Mouse (Mus musculus) left cerebral cortex, adult 9 months (tissue): ENCODE results near the gene Plekho2.

Source experiments
- DNase-seq, 2 experiments: peaks; one replicate each; pipeline ENCODE4 v3.0.0; 2022; ENCODE audit warnings: low spot score in 2 of 2

Gene Plekho2

DNA sequence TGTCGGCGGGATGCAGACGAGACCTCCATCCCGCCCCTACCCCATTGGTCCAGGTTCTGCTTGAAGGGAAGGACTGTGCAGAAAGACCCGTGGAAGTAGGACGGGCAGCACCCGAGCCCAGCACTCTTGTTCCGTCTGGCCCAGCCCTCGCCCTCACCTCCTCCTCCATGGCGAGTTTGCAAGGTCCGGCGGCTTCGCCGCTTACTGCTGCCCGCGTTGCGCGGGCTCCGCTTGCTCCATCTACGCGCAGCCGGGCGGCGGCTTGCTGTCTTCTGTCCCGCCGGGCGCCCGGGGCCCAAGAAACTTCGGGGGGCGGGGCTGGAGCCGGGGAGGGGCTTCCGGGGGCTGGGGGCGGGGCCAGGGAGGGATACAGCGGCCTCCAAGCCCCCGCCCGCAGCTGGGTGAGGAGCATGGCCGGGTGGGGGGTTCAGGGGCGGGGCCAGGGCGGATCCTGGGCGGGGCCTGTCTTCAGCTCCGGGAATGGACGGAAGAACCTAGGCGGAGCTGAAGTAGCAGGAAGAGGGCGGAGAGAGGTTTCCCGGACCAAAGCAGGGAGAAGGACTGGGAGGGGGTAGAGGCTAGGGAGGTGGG is at the start of gene Plekho2:
TSS of gene Plekho2 (minus strand) at position 260 of the 591 bp plus-strand sequence.
- peak; percentile 80 to 81 for DNase-seq

GRCm38 (mm10) chr9:65629025-65629766 is 49.4 kb upstream of the Plekho2 start, which contains the start of gene Rbpms2:
Rbpms2 (plus strand) TSS chr9:65629648.
- no peak for DNase-seq

GRCm38 (mm10) chr9:65624266-65624665 is 44.4 kb upstream of the Plekho2 start:
- no peak for DNase-seq

- no peak for DNase-seq
Observed at GRCm38 (mm10) chr9:65622826-65623225, 43.0 kb upstream of the Plekho2 start.

GRCm38 (mm10) chr9:65621666-65622065 is 41.8 kb upstream of the Plekho2 start:
- no peak for DNase-seq

DNA sequence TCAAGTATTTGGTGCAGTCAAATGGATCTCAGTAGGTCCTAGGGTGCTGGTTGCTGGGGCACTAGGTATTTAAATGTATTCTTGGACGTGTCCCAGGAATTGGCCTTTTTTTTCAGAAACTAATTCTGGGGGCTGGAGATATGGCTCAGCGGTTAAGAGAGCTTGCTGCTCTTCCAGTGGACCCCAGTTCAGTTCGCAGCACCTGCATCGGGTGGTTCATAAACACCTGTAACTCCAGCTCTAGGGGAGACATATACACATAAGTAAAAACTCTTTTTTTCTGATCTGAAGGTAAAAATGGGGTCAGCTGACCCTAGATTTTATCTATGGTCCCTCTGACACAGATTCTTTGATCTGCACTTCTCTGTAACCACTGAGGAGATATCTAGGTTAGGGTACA is 41.4 kb upstream of the Plekho2 start:
- no peak for DNase-seq

DNA sequence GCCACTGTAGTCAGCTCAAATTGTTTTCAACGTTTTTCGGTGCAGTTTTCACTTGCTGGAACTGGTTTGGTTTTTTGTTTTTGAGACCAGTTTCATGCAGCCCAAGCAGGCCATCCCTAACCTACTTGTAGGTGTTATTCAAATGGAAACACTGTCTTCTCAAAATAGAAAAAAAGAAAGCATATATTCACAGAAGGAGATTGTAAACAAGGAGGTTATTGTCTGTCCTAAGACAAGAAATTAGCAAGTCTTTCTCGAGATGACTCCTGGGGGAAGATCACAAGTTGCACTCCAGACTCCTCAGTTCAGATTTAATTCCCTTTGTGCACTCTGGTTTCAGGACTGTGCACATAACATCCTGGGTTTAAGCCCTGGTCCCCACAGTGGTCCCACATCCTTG is 39.5 kb upstream of the Plekho2 start:
- DNase-seq, result no peak

DNA sequence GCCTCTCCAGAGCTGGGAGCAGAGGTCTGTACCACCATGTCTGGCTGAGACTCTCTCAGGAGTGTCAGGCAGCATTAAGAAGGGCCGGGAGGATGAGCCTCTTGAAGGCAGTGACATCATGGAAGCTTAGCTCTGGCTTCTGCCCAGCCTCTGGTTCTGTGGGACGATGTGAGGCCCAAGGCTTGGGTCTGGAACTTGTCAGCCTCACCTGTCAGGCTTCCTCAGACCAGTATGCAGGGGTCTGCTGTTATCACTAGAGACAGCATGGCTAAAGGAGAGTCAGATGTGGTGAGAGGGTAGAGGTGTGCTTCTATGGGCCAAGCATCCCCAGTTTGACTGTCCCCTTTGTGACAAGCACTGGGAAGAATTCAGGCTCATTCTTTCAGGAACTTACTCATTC is 33.3 kb upstream of the Plekho2 start:
- DNase-seq, result no peak

DNA sequence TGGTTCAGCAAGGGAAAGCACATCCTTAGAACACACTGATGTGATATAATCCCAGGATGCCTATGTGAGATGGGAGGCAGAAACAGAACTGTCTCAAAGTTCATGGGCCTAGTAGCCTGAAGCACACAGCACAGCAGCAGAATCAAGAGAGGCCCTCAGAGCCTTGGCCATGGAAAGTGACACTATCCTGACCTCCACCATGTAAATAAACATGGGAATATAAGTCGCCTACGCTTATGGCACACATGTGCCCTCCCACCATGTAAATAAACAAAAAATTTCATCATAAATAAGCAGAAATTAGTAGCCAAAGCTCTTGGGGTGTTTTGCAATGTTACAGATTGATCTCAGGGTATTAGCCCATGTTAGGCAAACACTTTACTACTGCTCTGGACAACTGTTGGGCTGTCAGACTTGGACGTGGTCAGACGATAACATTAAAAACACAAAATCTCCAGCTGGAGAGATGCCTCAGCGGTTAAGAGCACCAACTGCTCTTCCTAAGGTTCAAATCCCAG is 32.2 kb upstream of the Plekho2 start:
- no peak for DNase-seq

DNA sequence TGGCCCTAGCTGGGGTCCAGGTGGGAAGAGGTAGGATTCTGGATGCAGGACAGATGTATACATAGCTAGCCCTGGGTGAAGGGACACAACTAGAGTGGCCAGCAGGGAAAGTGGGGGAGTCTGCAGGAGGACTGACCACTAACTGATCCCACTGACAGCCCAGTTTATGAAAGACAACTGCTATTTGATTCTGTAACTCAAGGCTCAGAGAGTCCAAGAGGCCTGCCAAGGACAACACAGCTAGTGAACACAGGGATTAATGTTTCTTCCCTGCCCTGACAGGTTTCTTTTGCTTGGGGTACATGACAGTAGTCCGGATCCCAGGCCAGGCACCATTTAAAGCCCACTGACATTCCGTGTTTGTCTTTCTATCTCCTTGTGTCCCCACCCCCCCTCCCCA is 27.3 kb upstream of the Plekho2 start:
- no peak for DNase-seq

GRCm38 (mm10) chr9:65606321-65607109 is 26.7 kb upstream of the Plekho2 start:
- DNase-seq, result no peak

DNA sequence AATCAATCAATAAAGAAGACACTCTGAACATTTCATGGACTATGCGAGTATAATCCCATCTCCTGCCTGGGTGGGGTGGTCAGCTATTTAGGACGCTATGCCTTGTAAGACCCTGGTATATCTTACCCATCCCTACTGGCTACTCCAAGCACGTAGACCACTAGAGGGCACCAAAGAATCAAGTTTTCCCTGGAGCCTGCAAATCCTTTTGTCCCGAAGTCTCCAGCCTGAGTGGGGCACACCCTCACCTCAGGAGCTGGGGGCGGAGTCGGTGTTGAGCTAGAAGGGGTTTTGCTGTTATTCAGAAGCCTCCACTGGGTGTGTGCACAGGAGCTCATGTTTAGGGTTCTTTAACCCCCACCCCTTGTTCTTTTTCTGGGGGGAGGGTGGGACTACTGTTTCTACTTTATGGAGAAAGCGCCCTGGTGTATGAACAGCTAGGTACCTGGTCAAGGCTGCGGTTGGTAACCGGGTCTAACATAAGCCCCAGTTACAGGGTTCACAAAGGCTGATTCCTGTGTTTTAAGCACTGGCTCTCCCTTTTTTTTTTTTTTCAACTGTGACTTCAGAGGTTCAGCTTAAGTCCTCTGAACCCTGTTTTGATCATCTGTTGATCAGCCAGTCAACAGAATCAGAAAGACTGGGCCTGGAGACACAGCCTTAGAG is 25.8 kb upstream of the Plekho2 start:
- peak in 1 of 2 experiments; percentile 58 for DNase-seq

DNA sequence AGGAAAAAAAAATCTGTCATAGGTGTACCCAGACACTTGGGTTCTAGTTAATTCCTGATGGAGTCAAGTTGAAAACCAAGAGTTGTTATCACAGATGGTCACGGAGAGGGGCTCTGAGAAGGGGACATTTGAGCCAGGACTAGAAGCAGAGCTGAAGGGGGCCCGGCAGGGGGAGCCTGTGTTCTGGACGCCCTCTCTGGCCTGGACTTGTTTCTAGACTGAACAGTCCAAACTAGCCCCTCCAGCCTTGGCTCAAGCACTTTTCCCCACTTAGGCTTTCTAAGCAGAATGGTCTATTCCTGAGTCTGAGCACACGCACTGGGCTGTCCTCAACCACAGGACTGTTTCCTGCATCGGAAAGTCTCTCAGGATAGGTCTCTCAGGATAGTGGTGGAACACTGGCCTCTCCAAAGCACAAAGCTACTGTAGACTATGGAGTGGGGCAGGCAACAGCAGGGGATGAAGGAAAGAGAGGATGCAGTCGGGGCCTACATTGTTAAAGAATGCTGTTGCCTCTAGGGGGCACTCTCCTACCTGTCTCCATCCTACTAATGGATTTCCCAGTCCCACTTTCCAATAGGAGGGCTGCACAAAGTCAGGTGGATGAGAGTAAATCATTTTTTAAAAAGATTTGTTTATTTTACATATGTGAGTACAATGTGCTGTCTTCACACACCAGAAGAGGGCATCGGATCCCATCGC is 23.7 kb upstream of the Plekho2 start:
- no peak for DNase-seq

DNA sequence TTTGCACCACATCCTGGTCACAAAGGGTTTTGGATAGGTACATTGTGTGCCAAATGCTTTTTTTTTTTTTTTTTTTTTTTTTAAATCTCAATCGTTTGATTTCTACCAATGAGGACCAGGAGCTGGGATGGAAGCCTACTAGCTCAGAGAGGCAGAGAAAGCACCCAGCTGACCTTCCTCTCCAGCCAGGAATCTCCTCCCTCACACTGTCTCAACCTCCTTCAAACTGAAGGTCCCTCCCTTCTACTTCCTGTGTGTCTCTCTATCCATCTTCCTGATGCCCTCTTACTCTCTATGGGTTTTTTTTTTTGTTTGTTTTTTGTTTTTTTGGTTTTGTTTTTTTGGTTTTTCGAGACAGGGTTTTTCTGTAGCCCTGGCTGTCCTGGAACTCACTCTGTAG is 21.1 kb upstream of the Plekho2 start:
- DNase-seq, result no peak

DNA sequence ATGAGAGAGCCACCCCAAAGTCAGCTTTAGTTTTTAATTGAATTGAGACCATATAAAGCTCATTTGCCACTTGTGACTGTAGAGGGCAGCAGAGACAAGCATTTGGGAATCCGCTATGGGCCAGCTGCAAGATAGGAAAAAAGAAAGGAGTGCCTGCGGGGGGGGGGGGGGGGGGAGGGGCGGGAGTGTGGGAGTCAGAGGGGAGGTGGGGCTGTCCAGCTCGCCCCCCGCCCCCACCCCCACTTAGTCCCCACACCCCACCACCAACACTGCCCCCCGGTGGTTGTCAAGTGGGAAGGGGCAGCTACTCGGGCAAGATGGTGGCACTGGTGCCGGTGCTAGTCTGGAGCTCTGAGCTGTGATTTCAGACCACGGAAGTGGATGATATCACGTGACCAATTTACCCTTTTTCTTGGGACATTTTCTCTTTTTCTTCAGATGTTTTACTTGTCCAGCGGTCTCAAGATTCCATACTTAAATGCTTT is 19.0 kb upstream of the Plekho2 start:
- peak in 1 of 2 experiments; percentile 45 for DNase-seq

- no peak for DNase-seq
Observed at GRCm38 (mm10) chr9:65593596-65593995, 13.8 kb upstream of the Plekho2 start.

DNA sequence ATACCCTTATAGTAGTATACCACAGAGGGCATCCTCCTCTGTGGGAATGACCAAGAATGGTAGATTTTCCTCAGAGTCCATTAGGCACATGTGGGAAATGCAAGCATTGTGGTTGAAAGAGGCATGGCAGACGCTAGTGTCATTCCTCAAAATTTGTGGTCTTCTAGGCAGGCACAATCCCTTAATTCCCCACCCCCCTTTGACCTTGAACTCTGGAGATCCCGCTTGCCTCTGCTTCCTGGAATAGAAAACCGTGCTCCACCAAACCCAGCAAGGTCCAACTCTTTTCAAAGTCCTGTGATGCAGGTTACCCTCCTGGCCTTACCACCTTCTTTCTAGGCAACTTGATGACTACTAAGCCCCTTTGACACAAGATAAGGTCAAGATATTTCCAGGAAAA is 12.9 kb upstream of the Plekho2 start:
- no peak for DNase-seq

DNA sequence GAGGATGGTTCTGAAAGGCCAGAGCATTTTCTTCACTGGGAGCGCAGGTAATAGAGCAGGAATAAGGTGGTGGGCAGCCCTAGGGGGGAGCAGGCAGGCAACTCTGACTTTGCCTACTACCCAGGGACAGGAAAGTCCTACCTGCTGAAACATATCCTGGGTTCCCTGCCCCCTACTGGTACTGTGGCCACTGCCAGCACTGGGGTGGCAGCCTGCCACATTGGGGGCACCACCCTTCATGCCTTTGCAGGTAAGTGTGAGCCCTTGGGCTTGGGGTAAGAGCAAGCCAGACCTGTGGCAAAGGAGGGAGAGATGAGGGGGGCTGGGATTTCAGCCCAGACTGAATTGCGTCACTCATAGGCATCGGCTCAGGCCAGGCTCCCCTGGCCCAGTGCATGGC is 9.3 kb upstream of the Plekho2 start:
- DNase-seq, result no peak

DNA sequence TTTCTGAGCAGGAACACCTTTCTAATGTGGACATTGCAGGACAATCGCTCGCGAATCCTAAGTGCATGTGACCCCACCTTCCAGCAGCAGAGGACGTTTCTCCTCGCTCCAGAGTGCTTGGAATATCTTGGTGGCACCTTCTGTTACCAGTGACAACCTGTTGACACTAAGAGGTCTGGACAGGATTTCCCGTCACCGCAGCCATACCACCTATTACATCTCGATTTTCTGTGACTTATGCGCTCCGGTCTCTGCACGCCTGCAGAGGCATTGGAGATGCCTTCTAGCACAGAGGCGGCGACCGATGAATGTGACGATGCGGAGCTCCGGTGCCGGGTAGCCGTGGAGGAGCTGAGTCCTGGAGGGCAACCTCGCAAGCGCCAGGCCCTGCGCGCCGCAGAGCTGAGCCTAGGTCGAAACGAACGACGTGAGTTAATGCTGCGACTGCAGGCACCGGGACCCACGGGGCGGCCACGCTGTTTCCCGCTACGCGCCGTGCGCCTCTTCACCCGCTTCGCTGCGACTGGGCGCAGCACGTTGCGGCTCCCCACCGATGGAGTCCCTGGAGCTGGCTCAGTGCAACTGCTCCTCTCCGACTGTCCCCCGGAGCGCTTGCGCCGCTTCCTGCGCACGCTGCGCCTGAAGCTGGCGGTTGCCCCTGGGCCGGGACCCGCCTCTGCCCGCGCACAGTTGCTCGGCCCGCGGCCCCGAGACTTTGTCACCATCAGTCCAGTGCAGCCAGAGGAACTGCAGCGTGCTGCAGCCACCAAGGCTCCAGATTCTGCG is 7.9 kb upstream of the Plekho2 start:
- no peak for DNase-seq

DNA sequence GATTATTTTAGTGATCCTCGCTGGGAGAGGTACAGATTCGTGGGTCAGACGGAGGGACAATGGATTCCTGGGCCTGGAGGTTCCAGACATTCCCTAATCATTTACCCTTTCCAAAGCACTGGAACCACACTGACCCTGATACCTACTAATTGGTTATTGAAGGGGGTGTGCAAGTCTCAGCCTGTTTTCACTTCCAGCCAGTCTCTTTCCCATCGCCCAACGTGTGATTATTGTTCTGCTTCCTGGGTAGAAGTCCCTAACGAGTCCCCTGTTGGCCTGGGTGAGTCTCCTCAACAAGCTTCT is 7.4 kb upstream of the Plekho2 start:
- DNase-seq, result no peak
